Mouse (Mus musculus) left cerebral cortex, adult 8-10 months (tissue): ENCODE measurements around the gene Cx3cr1. TPM values are rescaled to one million over a fixed set of nuclear protein-coding genes. Genes with fewer than 3 reads are reported as not detected.

Source experiments
- DNase-seq, 2 experiments: peaks; one replicate each; pipeline ENCODE4 v3.0.0; 2022; ENCODE audit warnings: low spot score in 2 of 2
- total RNA-seq, 4 experiments: library from RNA; stranded (reverse); gene quantifications; 2 replicates each; pipeline ENCODE4 v1.2.4; 2022

Cx3cr1 gene
- total RNA-seq, 4 experiments from 2014 or later: 33.1 to 69.0 (median 47.4) TPM

DNA sequence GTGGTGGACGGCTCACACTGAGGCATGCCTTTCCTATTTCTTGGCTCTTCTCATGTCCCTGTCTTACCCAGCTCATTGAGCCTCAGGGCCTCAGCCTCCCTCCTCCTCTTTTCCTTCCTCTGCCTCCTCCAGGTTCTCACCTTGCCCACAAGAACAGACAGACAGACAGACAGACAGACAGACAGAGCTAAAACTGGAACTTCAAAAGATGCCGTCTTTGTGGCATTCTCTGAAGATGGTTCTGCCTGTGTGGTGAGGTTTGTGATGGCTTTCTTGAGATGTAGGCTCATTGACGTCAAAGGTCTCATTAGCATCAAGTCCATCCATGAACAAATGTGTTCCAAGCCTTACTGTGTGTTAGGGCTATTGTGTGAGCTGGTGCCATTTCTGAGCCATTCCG lies 13.0 kb upstream of the Cx3cr1 start:
- DNase-seq: no peak

DNA sequence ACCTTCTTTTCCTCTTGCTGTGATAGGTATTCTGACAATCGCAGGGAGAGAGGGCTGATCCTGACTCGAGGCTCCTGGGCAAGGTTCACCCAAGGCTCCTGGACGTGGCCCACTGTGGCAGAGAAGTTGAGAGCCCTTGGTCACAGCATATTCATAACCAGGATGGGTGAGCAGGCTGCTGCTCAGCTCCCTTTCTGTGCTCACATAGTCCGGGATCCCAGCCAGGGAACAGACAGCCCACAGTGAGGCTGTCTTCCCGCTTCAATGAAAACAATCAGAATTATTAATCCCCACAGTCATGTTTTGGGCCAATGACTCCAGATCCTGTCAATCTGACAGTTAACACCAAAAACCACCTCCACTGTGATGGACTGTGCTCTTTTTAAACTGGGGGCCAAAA lies 12.3 kb upstream of the Cx3cr1 start:
- no peak for DNase-seq

DNA sequence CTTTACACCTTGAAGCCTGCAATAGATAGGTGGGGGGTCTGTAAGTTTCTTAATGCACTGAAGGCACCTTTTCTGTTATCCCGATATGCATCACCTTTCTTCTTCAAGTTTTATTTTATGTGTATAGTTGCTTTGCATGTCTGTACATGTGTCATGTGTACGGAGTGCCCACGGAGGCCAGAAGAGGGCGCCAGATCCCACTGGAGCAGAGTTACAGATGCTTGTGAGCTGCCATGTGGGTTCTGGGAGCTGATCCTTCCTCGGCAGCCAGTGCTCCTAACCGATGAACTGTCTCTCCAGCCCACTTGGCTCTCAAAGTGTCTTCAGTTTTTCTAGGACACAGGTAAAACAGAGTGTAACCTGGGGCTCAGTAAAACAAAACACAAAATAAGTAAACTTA lies 11.6 kb upstream of the Cx3cr1 start:
- DNase-seq: no peak

DNA sequence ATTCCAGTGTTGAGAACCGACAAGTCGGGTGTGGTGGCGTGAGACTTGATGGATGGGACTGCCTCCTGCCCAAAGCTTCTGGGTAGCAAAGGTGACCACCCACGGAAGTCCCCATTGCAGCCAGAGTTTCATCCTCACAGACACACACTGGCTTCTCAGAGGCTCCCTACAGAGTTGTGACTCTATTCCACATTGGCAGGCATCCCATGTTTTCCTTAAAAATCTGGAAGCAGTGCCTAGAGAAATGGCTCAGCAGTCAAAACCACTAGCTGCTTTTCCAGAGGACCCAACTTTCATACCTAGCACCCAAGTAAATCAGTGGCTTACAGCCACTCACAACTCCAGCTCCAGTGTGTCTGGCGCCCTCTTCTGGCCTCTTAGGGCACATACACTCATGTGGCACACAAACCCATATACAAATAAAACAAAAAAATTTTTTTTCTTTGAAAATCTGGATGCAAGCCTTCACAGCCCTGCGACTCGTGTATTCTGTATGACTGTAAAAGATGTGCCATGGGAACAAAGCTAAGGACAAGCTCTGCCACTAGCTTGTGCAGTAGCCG lies 10.9 kb upstream of the Cx3cr1 start:
- DNase-seq: no peak

DNA sequence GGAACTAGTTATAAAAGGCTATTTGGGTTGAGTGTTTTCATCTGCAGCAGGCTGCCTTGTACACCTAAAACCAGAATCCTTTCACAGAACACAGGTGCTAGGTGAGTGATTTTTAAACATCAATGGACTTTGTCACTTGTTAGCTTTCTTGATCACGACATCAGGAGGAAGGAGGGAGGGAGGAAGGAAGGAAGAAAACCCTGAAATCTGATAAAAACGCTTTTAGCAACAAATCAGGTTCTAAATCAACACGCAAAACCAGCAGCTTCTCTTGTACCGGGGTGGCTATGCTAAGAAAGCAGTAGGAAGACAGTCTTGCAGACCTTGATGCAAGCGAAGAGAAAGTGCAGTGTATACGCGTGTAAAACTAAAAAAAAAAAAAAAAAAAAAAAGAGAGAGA lies 10.2 kb upstream of the Cx3cr1 start:
- DNase-seq: no peak

DNA sequence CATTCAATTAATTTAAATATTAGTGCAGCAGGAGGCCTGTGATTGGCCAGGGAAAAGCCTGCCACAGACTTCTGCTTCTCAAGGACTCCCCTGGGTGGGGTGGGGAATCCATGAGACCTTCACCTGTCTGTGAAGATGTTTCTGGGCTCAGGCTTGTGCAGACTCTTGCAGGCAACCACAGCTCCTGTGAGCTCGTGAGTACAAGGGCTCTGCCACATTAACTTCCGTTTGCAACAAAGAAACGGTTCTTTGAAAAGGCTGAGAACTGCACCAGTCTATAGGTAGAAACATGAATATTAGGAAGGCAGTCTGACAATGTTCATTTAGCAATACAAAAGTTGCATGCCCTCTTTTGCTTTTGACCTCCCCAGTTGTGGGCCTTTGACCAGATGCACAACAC lies 8.6 kb upstream of the Cx3cr1 start:
- DNase-seq: no peak

DNA sequence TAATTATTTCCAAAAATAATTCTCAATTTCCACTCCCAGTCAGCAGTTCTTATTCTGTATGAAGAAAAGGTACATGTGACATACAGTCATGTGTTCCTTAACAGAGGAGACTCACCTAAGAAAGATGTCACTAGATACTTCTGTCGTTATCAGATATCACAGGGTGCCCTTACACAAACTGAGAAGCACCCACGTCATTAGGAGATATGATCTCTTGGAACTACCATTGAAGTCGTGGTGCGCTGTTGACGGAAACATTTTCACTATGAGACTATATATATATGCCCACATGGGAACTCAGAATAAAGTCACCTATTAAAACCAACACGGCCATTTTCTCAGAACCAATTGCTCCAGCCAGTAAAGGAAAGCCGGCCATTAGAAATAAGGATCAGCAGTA lies 4.8 kb upstream of the Cx3cr1 start:
- DNase-seq: no peak

DNA sequence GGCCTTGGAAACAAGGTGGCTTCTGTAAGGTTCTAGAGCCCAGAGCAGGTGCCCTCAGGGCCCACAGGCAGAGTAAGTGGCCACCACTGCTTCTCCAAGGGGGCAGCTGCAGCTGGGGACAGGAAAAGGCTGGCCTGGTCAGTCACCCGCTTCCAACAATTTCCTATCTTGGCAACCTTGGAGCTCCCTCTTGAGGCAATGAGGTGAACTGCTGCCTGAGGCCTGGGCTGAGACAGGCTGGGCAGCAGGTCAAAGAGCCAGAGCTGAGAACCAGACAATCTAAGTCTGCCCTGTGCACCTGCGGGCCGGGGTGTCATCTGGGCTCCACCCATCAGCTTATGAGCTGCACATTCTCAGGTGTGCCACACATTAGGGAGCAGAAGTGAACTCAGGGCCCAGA lies 3.5 kb upstream of the Cx3cr1 start:
- DNase-seq: peak; percentile 34 to 67

DNA sequence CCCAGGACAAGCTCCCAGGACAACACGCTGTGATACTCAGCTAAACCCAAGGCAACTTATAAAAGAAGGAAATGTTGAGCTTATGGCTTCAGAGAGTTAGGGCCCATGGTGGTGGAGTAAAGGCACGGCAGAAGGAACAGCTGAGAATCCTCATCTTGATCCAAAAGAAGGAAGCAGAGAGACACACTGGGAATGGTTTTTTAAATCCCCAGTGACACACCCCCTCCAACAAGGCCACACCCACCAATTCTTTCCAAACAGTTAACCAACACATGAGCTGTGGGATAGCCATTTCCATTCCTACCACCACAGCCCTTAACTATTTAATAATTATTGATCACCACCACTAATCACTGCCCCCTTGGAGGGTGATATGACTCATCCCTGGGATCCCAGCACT lies 1.6 kb upstream of the Cx3cr1 start:
- no peak for DNase-seq

DNA sequence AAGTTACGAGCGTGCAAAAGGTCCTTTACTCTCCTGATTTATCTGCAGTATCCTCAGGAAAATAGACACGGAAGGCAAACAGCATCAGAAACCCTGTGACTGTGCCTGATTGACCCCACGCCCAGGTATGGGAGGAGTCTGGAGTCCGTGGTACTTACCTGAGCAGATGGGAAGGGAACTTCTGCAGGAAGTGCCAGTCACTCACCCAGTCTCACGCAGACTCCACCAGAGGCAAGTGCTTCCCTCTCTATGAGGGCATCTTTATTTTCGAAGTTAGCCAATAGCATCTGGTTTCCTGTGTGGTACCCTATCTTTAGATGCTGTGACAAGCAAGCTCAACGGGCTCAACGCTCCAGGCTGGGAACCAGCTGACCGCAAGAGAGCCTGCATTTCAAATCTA lies 1.6 kb downstream of the Cx3cr1 start:
- DNase-seq: no peak

DNA sequence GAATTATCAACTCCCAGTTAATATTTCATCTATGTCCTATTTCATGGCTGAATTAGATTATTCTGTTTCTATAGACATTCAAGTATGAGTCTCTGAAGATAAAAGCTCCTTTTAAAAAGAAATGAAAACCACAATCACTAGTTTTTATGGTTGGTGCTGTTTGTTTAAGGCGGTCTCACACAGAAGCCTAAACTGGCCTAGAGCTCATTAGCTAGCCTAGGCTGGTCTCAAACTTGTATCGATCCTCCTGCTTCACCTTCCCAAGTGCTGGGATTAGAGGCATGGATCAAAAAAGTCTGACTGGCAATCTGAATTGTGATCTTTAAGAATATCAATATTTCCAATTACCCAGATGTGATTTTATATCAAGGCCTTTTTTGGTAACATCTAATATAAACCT lies 2.1 kb downstream of the Cx3cr1 start:
- no peak for DNase-seq

DNA sequence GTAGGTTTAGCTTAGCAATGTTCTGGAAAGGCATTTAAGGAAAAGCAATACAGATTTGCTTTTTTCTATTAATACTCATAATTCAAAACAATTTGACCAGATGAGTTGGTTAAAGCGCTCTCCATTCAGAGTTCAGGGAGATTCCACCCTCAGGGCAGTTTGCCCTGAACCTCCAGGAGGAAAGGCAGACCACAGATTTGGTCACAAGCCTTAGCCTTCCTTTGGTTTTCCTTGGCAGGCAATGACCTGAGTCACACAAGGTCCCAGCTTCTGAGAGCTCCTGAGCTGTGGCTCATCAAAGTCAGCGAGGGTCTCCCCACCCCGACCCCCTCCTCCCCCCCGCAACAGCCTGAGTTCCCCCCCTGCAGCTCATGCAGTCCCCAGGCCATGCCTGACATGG lies 5.4 kb downstream of the Cx3cr1 start:
- DNase-seq: no peak

DNA sequence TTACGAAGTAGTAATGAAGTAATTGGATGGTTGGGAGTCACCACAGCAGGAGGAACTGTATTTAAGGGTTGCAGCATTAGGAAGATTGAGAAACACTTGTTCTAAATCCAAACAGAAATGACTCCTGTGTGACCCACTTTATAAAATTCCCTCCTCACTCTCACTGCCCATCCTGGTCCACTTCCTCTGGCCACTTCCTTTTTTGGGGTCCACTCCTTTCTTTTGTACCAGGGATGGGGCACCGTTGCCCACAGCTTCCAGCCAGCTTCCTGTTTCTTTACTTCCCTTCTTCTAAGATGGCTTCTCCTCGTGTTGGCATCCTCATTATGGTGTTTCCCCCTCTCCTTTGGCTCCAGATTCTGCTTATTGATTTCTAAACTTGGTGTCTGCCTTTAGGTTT lies 10.9 kb downstream of the Cx3cr1 start:
- no peak for DNase-seq

DNA sequence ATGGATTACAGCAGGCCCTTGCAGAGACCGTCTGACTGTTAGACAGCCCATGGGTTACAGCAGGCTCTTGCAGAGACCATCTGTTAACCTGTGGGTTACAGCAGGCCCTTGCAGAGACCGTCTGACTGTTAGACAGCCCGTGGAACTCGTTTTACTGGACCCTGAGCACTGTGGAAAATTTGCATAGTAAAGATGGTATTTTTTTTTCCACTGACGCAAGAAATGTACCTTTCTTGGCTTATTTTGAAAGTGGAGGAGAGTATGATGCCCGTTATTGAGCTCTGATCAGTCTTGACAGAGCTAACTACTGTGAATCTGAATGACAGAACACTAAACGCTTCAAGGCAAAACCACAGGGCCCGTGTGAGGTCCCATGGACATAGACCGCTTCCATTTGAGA lies 13.5 kb downstream of the Cx3cr1 start:
- DNase-seq: no peak

DNA sequence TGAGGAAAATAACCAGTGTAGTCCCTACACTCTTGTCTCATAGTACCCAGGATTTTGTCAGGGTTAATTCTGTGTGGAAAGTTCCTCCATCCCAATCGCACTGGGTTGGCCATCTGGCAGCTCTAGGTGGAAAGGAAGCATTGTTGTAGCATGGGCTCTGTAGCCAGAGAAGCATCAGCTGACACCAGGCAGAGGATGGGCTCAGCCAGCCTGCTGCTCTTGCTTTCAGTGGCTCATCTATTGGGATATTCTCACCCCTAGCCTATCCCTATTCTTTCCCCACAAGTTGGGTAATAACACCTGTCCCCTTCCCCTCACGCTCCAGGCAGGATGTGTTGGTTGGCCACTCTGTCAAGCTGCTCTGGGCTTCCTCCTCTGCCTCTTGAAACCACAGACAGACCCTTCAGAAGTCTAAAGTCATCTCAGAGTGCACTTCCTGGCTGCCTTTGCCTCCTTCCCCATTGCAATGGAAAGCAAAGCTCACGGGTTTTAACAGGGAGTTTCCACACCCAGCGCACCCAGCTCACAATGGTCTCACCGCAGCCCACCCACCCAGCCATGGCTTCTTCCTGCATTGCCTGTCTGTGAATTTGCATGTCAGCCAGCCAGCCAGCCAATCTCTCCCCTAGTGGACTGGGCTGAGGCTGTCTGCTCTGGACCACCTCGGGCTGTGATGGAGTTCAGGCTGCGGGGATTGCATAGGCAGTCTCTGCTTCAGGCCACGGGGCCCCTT lies 15.0 kb downstream of the Cx3cr1 start:
- no peak for DNase-seq

DNA sequence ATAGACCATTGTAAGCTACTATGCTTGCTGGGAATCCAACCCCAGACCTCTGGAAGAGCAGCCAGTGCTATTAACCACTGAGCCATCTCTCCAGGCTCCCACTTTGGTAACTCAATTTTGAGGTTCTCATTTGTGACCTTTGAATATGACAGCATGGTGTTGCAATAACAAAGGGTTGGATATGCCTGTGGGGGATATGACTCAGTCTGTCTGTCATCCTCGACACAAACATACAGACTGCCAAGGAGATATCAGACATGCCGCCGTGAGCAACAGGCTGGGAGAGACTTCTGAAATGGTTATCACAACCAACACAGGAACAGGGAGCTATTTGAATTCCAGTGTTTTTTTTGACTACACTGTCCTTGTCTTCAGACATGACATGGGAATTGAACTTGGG lies 20.3 kb downstream of the Cx3cr1 start:
- no peak for DNase-seq

DNA sequence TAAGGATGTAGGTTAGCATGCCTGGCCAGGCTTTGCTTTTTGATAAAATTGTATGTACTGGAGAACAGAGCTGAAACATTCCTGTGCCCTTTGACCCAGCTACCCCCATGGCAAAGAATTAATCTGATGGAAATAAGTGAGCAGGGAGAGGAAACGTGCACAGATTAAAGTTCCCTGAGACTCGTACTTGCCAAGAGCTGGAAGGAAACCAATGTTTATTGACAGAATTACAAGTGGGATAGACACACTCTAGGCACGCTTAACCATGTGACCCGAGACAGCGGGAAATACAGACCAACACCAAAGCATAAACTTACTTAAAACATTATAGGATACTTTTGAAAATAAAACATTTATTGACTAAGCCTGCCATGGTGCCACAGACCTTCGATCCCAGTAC lies 21.2 kb downstream of the Cx3cr1 start:
- DNase-seq: no peak

DNA sequence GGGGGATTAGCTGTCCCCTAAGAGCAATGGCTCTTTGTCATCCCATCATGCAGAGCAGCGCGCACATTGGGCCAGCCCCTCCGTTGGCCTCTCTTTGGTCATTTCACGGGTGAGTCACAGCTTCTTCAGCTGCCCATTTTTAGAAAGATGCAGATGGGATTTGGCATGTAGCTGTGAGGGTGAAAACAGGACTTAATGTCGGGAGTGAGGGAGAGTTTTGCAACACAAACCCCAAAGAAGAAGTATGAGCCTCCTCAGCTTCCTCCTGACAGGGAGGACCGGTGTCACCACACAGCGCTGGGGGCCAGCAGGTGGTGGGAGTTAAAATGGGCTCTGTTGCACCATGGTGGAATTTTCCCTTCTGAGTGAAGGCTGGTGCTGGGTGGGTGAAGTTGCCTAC lies 26.6 kb downstream of the Cx3cr1 start:
- no peak for DNase-seq

DNA sequence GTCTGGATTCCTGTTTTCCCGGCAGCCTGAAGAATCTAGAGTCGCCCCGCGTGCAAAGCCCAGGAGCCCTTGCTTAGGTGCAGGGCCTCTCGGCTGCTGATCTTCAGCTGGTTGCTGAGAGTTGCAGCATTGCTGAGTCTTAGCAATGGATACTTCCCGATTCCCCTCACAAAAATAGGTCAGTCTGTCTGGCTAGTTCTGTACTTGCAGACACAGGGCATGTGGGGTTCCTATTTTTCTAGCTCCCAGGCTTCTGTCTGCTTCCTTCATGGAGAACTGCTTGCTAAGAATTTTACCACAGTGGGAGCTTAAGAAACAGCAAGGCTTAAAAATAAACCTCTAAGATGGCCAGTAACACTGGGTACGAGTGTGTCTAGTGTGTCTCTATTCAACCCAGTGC lies 32.3 kb downstream of the Cx3cr1 start:
- no peak for DNase-seq

DNA sequence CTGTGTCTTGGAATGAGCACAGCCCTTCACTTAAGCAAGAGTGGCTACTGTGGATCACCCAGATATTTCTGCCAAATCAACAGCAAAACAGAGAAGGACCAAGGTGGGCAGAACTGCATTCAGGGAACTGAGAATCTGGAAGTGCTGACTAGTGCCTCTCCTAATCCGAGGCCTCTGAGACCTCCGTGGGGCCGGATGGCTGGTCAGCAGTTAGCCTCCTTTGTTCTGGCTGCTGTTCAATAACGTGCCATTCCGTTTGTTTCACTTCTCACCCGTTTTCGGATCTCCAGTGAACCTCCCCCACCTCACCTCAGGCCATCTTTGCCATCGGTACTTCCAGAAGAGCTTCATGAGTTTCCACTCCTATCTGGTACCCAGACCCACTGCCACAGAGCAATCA lies 35.3 kb downstream of the Cx3cr1 start:
- DNase-seq: no peak

DNA sequence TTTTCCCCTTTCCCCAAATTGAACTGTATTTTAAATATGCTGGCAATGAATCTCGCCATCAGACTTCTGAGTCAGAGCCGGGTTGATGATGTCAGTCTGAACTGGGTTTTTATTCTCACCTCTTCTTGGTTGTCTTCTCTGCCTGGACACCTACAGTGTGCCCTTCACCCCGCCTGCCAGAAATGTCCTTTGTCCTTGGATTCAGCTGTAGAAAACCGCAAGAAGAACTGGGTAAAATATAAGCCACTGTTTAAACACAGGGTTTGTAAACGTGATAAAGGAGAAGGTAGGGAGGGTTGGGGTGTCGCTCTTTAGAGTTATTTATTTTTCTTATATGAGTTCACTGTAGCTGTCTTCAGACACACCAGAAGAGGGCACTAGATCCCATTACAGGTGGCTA lies 37.0 kb downstream of the Cx3cr1 start:
- no peak for DNase-seq

DNA sequence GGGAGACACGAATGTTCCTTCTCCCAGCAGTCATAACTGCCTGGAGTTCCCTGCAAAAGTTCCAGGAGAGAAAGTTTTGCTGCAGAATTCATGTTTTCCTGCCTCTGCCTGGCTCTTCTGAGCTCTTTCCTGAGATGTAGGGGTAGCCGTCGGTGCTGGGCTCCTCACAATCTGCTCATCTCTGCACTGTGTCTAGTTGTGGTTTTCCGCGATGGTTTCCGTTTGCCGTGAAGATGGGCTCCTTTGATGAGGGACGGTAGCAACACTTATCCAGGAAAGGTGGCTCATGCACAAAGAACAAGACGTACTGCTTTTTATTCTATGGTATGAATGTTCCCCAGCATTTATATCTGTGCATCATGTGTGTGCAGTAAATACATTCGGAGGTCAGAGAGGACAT lies 39.3 kb downstream of the Cx3cr1 start:
- no peak for DNase-seq

DNA sequence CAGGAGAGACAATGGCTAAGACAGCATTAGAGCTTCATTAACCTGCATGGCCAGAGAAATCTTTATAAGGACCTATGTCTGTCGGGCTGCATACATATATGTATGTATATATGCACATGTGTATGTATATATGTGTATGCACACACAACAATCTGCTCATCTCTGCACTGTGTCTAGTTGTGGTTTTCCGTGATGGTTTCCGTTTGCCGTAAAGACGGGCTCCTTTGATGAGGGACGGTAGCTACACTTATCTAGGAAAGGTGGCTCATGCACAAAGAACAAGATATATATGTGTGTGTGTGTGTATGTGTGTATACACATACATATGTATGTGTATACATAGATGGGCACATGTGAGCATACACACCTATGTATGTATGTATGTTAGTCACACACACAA lies 39.8 kb downstream of the Cx3cr1 start:
- no peak for DNase-seq
